Mouse (Mus musculus) limb, embryonic 10.5 days (tissue): ENCODE measurements around the gene Plch1. TPM values are rescaled to one million over a fixed set of nuclear protein-coding genes. Genes with fewer than 3 reads are reported as not detected.

Experiments used
- DNase-seq: peaks from one replicate; pipeline ENCODE4 v3.0.0-alpha.2; 2017; ENCODE audit warnings: low spot score
- H3K27ac ChIP-seq: fragments of 300-500 bp; sonication (generic); 2 replicates; pipeline ENCODE4 v1.5.1; 2016; ENCODE audit warnings: mild to moderate bottlenecking
- H3K27me3 ChIP-seq: fragments of 300-500 bp; sonication (generic); 2 replicates; pipeline ENCODE4 v1.6.1; 2016; ENCODE audit warnings: low read depth, mild to moderate bottlenecking; ENCODE audit not compliant: poor library complexity, severe bottlenecking
- H3K36me3 ChIP-seq: fragments of 300-500 bp; sonication (generic); 2 replicates; pipeline ENCODE4 v1.6.1; 2016; ENCODE audit warnings: mild to moderate bottlenecking, moderate library complexity
- H3K4me1 ChIP-seq: fragments of 300-500 bp; sonication (generic); 2 replicates; pipeline ENCODE4 v1.6.1; 2016
- H3K4me3 ChIP-seq: fragments of 300-500 bp; sonication (generic); 2 replicates; pipeline ENCODE4 v1.5.1; 2016; ENCODE audit warnings: mild to moderate bottlenecking, moderate library complexity
- H3K9me3 ChIP-seq: fragments of 300-500 bp; sonication (generic); replicated peaks from 2 replicates; pipeline ENCODE4 v1.6.1; 2016; ENCODE audit warnings: mild to moderate bottlenecking
- WGBS: fragments of 180-500 bp; shearing (Covaris S2); methylation state at CpG from one replicate; pipeline ENCODE4 v1.1.7; 2016; 5-methylcytosine and 5-hydroxymethylcytosine counted together
- polyA plus RNA-seq: library from polyadenylated mRNA; unstranded; fragments of >200 nt; fragmentation: Nextera tagmentation; extraction: Ambion mirVana; gene quantifications from 2 replicates; pipeline ENCODE4 v1.2.1, GENCODE M21; 2016

Gene Plch1
- polyA plus RNA-seq, 1 experiment from 2014 or later = 4.5 TPM

DNA sequence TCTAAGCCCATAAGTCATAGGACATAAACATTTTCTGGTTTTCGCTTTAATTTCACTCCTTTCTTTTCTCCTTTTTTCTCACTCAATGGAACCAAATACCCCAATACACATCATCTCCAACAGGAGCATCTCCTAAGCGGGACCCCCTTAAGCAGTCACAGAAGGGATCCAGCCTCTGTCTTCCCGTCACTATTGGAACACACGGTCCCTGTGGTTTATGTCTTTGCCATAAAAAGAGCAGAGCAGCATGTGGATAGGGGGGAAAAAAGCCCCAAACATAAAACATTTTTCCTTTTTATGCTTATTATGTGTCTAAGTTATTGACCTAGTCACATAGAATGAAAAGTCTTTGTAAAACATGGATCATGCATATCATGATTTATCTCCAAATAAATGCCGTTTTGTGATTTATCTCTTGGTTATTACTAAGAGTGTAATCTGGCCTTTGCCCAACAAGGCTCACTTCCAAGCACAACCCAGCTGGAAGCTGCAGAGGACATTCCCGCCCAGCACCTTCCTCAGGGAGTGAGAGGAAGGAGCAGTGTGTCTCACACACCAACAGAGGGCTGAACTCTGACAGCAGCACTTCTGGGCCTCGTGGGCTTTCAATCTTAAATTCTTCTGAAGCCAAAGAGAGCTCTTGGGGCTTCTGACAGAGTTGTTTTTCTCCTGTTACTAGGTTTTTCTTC is 126.5 kb downstream of the Plch1 start:
- Histone ChIP-seq H3K27me3 (no peaks in the 10 kb centered on the region), H3K4me1 (no peaks in the 10 kb centered on the region), H3K9me3 (no peaks in the 10 kb centered on the region), H3K4me3 (no peak overlapping the region), H3K36me3 (no peaks in the 10 kb centered on the region), H3K27ac (no peak overlapping the region)
- 83% methylated on average over 7 of the region's 7 CpGs for WGBS
- DNase-seq = no peak

DNA sequence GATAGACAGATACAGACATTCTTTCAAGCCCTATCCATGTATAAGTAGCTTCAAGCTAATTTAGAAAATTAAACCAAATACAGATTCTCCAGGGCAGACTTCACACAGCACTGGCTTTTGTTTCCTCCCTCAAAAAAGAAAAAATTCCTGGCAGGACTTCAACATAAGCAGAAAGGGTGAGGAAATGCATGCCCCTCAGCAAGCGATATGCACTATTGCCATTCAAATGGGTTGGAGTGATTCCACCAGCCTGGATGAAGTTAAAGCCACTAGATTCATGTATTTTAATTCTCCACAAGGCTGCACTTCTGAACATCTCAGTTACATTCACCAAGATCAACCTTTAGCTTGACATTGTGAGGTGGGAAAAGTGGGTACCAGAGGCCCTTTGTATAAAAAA is 138.5 kb downstream of the Plch1 start:
- DNase-seq = no peak
- Histone ChIP-seq H3K4me1 (no peaks in the 10 kb centered on the region), H3K9me3 (no peaks in the 10 kb centered on the region), H3K27ac (no peak overlapping the region), H3K27me3 (no peaks in the 10 kb centered on the region), H3K36me3 (no peaks in the 10 kb centered on the region), H3K4me3 (no peak overlapping the region)
- 100% methylated on average over 1 of the region's 1 CpGs for WGBS

DNA sequence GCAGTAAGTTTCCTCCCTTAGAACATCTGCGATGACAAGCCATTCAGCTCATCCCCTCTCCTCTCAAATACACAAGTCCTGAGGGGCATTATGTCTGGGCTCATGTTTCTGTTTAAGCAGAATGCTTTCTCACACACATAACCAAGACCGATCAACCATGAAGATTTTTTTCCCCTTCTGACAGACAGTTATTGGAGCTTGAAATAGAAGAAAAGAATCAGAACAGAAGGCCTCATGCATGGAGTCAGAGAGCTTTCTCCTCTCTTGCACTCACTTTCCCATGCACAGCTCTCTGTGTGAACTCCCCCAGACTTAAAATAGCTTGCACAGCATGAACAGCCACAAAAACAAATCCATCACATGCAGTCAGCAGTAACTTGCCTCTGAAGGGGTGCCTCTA is 159.2 kb downstream of the Plch1 start:
- H3K27me3 ChIP-seq = no peaks in the 10 kb centered on the region
- no peaks in the 10 kb centered on the region for H3K9me3 ChIP-seq
- 89% methylated on average over 2 of the region's 2 CpGs for WGBS
- H3K36me3 ChIP-seq = no peaks in the 10 kb centered on the region
- no peak for DNase-seq
- H3K27ac ChIP-seq = no peak overlapping the region
- no peak overlapping the region for H3K4me3 ChIP-seq
- H3K4me1 ChIP-seq = no peaks in the 10 kb centered on the region

DNA sequence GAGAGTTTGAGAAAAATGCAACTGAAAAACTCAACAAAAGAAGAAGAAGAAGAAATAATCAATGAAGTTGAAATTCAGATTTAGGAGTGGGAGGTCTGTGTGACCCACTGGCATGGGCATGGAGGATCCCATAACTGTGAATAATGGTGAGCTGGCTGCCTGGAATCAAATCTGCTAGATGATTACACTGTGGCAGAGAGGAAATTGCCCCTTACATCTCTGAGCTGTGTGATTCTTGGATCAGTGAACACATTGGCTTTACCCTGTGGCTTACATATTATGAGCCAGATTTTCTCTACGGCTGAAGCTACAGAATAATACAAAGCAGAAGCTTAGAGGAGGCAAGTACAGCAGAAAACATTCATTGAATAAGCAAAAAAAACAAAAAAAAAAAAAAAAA is 170.9 kb downstream of the Plch1 start:
- Histone ChIP-seq H3K27ac (no peak overlapping the region), H3K4me3 (no peak overlapping the region), H3K27me3 (no peaks in the 10 kb centered on the region), H3K9me3 (no peaks in the 10 kb centered on the region), H3K36me3 (no peaks in the 10 kb centered on the region), H3K4me1 (no peaks in the 10 kb centered on the region)
- DNase-seq = no peak
- WGBS = 88% methylated on average over 1 of the region's 1 CpGs

DNA sequence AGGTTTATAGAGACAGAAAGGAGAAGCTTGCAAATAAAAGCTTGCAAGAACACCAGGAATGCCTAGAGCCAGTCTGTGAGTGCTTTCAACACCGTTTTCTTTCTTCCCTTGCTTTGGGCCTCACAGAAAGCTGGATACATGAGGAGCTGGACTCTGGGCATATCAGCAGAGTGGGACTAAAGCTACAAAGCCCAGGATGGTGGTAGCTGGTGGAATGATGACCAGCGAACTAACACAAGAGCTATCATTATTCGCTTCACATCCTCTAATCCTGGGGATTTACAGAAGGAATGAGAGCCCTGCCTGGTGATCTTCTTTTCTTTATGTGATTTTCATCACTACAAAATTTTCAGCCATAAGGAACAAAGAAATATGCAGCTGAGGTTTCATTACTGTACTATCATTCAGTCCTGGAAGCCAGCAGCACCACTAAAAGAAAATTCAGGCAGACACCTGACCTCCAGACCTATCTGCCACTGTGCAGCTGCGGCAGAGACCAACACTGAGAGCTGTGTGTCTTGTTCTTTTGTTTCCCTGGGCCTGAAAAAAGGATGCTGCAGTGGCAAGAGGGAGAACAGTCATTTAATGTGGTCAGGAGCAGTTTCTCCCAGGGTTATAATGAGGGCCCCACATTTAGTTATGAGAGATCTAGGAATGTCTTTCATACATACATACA is 172.5 kb downstream of the Plch1 start:
- H3K4me1 ChIP-seq = no peaks in the 10 kb centered on the region
- WGBS = 80% methylated on average over 4 of the region's 4 CpGs
- H3K4me3 ChIP-seq = no peak overlapping the region
- H3K27ac ChIP-seq = no peak overlapping the region
- no peaks in the 10 kb centered on the region for H3K9me3 ChIP-seq
- H3K36me3 ChIP-seq = no peaks in the 10 kb centered on the region
- H3K27me3 ChIP-seq = no peaks in the 10 kb centered on the region
- DNase-seq = no peak

DNA sequence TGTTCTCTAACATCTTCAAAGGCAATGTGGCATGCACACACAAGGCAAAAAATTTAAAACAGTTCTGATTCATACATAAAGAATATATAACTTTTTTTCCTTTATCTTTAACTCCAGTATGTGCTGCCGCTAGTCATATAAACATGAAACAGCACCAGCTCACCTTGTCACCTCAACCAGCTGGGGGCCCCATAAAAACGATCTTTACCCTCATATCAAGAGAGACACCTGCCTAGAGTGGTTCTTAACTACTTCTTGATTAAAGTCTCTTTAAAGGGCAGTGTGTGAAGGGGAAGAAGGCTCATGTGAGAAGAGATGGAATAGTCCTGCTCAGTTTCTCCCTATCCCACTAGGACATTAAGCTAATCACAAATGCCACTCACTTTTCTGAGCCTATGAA is 205.6 kb downstream of the Plch1 start:
- 83% methylated on average over 2 of the region's 2 CpGs for WGBS
- no peaks in the 10 kb centered on the region for H3K36me3 ChIP-seq
- H3K27me3 ChIP-seq = no peaks in the 10 kb centered on the region
- H3K4me1 ChIP-seq = no peaks in the 10 kb centered on the region
- DNase-seq = no peak
- no peak overlapping the region for H3K27ac ChIP-seq
- H3K9me3 ChIP-seq = no peaks in the 10 kb centered on the region
- no peak overlapping the region for H3K4me3 ChIP-seq

DNA sequence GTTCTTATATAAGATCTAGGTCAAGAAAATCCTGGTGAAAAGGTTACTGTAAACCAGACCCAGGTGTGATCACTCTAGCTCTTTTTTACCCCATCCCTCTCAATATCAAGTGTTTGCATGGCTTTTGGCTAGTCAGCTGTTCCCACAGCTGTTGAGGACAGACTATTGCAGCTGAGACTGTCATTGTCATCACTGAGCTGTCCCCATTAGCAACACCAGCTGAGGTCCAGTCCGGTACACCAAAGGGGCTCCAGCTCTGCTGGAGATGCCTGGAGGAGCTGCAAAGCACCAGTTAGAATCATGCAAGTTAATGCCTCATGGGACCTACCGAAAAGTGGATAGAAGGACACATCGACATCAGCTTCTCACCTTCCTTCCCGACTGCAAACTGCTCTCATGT is 206.5 kb downstream of the Plch1 start:
- Histone ChIP-seq H3K36me3 (no peaks in the 10 kb centered on the region), H3K9me3 (no peaks in the 10 kb centered on the region), H3K27me3 (no peaks in the 10 kb centered on the region), H3K27ac (no peak overlapping the region), H3K4me3 (no peak overlapping the region), H3K4me1 (no peaks in the 10 kb centered on the region)
- DNase-seq = no peak
- WGBS = 96% methylated on average over 4 of the region's 4 CpGs

DNA sequence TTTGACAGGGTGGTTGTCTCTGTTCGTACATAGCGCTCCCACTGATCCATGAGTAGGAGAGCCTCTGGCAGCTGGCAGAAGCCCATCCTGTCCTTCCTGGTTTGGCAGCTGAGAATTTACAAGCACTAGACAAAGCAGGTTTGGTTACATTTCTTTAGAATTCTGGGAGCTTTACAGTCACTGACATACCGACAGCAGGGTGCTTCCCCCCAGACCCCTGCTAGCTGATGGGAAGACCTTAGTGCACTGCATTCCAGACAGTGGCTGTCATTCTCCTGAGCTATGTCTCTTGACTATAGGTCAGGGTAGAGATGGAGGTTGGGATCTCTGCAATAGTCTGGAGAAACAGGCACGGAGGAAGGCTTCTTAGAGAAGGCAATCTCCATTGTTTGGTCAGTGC is 230.5 kb downstream of the Plch1 start:
- Histone ChIP-seq H3K27me3 (no peaks in the 10 kb centered on the region), H3K27ac (no peak overlapping the region), H3K9me3 (no peaks in the 10 kb centered on the region), H3K4me3 (no peak overlapping the region), H3K4me1 (no peaks in the 10 kb centered on the region), H3K36me3 (no peaks in the 10 kb centered on the region)
- DNase-seq = no peak
- 68% methylated on average over 4 of the region's 4 CpGs for WGBS

DNA sequence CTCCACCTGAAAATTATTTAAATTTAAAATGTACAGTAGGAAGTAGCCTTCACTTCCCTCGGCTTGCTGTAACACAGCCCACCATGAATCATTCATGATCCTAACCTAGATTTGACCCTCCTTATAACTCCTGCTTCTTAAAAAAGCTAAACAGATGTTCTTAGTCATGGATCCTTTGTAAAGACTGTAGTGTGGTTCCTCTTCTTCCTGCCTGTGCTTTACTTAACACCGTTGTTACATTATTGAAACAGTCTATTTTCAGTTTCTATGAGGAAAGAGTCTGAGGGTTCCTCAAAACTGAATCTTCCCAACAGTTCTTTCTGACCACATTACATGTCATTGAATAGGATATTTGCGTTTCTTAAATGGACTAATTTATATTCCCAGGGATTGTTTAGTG is 234.0 kb downstream of the Plch1 start:
- H3K9me3 ChIP-seq = no peaks in the 10 kb centered on the region
- WGBS = 82% methylated on average over 3 of the region's 3 CpGs
- no peaks in the 10 kb centered on the region for H3K27me3 ChIP-seq
- no peaks in the 10 kb centered on the region for H3K4me1 ChIP-seq
- no peak for DNase-seq
- H3K4me3 ChIP-seq = no peak overlapping the region
- no peaks in the 10 kb centered on the region for H3K36me3 ChIP-seq
- H3K27ac ChIP-seq = no peak overlapping the region

DNA sequence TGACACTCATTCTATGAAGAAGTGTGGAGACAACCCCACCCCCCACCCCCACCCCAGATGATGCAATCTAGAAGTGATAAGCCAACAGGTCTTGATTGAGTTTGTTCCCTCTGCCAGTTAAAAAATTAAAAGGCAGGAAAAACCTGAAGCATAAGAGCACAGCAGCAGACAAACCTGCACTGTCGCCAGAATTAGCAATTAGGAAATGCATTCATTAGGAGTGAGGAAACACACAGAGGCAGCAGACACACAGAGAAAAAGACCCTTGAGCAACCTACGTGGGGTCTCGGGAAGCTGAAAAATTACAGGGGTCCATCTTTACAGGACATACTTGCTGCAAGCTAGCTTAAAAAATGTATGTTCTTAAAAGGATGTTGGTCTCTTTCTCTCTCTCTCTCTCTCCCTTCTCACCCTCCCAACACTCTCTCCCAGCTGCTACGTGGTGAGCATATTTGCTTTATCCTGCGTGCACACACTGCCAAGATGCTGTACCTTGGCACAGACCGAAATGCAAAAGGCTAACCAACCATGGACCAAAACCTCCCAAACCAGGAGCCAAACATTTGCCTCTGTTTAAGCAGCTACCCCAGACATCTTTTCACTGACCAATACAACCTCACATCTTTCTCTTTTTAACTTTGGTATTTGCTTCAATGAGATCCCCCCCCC is 234.6 kb downstream of the Plch1 start:
- no peaks in the 10 kb centered on the region for H3K36me3 ChIP-seq
- WGBS = 82% methylated on average over 6 of the region's 6 CpGs
- no peaks in the 10 kb centered on the region for H3K9me3 ChIP-seq
- H3K4me3 ChIP-seq = no peak overlapping the region
- H3K4me1 ChIP-seq = no peaks in the 10 kb centered on the region
- no peaks in the 10 kb centered on the region for H3K27me3 ChIP-seq
- no peak overlapping the region for H3K27ac ChIP-seq
- DNase-seq = no peak

Other genes with a start within 250 kb of the Plch1 start
- gene E130311K13Rik, start 30.0 kb upstream of the Plch1 start, polyA plus RNA-seq = 2.6 and 3.3 TPM in 2 replicates
- 11.7 and 13.6 TPM in 2 replicates for gene Slc33a1, start 65.3 kb upstream of the Plch1 start, polyA plus RNA-seq
- 76.3 and 80.5 TPM in 2 replicates for gene Gmps, start 76.6 kb upstream of the Plch1 start, polyA plus RNA-seq
- 0.03 and 0.04 TPM in 2 replicates for gene Vmn2r1, start 182.1 kb upstream of the Plch1 start, polyA plus RNA-seq
- gene Vmn2r2, start 242.5 kb upstream of the Plch1 start, polyA plus RNA-seq = 0.04 TPM in 1 of 2 replicates, not detected in the other